Mouse (Mus musculus): ENCODE results near the gene Gm6871.
"Not testable (repeated sequence)": the region's sequence is repeated elsewhere in the genome, so short reads cannot be mapped to it uniquely, and the experiment has no call there.

Gm6871 gene

GRCm38 (mm10) chr7:41573562-41573961 lies at the start of gene Gm6871:
TSS of gene Gm6871 (minus strand) at chr7:41573662.
- DNase-seq (ENCODE audit: low read depth in 1 of 2, low spot score in 2 of 2): not testable (repeated sequence)

GRCm38 (mm10) chr7:41616241-41616640 lies 42.8 kb upstream of the Gm6871 start:
- not testable (repeated sequence) for DNase-seq (ENCODE audit: low read depth in 1 of 2, low spot score in 2 of 2)

DNA sequence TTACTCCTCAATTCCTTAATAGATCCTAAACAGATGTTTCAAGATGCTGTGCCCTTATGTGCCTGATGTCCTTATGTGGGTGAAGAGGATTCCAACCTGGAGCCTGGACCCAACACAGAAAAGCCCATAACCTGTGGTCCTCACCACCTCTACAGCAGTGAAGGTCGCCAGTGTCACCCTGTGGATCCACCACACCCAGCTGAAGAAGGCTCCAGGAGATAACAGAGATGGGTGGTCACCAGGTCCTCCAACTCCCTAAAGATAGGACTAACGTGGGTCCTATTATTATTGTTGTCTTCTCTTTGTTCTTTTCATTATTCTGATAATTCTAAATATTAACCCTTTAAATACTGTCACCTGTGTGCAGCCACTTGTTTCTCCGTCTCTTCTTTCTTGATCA lies 38.2 kb upstream of the Gm6871 start:
- no peak for DNase-seq (ENCODE audit: low read depth in 1 of 2, low spot score in 2 of 2)

DNA sequence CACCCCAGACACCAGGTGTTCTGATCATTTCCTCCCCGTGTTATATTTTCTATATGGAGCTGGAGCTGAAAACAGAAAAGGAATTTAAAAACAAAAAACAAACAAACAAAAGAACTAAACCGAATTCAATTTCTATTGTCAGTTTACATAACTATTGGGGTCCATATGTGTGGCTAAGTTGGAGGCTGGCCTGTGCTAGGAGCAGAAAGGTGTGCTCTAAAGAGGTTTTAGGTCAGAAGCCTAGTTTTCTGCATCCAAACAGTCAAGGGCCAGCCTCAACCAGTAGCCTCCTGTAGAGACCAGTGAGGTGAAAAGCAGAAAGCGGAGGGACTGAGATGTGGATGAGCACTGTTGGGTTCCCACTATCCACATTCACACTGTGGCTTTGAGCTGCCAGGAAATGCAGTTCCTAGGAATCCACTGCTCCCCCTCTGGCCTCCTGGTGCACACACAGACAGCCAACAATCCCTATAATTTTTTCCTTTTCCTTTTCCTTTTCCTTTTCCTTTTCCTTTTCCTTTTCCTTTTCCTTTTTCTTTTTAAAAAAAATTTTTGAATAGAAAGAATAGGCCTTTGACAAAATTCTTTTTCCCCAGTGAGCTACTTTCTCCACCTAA lies 26.6 kb upstream of the Gm6871 start:
- no peak for DNase-seq (ENCODE audit: low read depth in 1 of 2, low spot score in 2 of 2)

GRCm38 (mm10) chr7:41599034-41599813 lies 25.8 kb upstream of the Gm6871 start, which contains the start of gene 2610021A01Rik:
TSS of gene 2610021A01Rik (plus strand) at chr7:41599230.
- DNase-seq (ENCODE audit: low read depth in 1 of 2, low spot score in 2 of 2): peak; percentile 62 to 85

- DNase-seq (ENCODE audit: low read depth in 1 of 2, low spot score in 2 of 2): no peak
These were observed 25.2 kb upstream of the Gm6871 start for GRCm38 (mm10) chr7:41598615-41599014.

- not testable (repeated sequence) for DNase-seq (ENCODE audit: low read depth in 1 of 2, low spot score in 2 of 2)
These were observed 14.4 kb upstream of the Gm6871 start for GRCm38 (mm10) chr7:41587831-41588230.

DNA sequence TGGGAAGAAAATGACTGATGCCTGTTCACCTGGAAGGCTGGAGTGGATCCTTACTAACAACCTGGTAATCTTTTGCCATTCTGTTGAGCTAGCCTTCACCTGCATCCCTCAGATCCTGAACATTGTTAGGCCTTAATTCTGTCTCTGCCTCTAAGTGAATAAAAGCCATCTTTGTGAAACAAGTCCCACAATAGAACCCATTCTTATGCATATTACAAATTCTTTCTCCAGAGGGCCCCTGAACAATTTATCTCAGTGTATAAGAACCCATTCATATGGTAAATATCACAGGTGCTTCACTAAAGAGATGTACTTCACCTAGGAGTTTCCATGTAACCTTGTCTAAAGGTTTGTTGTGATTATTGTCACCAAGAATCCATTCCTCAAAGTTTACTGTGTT lies 8.6 kb upstream of the Gm6871 start:
- DNase-seq (ENCODE audit: low read depth in 1 of 2, low spot score in 2 of 2): no peak

GRCm38 (mm10) chr7:41577956-41578355 lies 4.5 kb upstream of the Gm6871 start:
- no peak for DNase-seq (ENCODE audit: low read depth in 1 of 2, low spot score in 2 of 2)

DNA sequence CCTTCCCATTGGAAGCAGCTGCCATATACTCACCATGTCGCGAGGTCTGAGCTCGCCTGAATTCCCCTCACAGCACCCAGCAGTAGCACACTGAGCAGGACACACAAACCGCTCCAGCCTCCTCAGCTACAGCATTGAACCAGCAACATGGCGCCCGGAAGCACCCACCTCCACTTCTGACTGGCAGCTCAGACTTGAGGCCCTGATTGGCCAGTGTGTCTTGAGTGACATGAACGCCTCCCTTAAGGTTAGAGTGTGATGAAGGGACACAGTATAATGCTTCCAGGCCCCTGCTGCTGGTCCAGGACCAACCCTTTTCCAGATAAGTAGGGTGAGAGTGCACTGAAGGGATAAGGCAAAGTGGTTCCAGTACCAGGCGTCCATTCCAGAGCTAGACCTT lies 12.8 kb downstream of the Gm6871 start:
- no peak for DNase-seq (ENCODE audit: low read depth in 1 of 2, low spot score in 2 of 2)

DNA sequence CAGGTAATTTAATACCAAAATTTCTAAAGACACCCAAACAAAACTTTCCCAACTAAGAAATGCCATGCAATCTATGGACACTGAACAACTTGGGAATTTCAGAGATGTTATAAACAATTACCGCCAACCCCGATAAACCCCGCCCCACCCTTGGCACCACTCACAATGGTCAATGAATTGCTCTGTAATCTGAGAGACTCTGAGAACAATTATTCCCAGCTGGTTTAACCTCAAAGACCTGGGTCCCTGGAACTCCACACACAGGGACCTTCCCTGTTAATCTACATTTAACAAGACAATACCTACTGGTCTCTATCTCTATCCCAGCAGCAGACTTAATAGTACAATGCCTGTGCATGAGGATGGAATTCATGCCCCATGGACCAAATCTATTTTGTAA lies 60.8 kb downstream of the Gm6871 start:
- no peak for DNase-seq (ENCODE audit: low read depth in 1 of 2, low spot score in 2 of 2)

DNA sequence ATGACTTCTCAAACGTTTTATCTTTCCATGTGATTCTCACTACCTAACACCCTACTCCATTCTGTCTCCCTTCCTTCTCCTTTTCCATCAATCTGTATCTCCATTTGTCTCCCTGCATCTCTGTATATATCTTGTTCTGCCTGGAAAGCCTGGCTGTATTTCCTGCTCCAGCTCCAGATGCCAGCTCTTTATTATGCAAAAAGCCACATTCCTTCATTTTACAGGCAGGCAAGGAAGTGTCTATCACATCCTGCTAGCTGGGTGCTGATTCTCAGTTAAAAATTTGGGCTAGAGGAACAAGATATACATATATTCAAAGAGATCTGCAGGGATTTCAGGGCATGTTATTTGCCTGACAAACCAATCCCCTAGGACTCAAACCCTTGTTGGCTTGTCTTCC lies 61.3 kb downstream of the Gm6871 start:
- no peak for DNase-seq (ENCODE audit: low read depth in 1 of 2, low spot score in 2 of 2)

DNA sequence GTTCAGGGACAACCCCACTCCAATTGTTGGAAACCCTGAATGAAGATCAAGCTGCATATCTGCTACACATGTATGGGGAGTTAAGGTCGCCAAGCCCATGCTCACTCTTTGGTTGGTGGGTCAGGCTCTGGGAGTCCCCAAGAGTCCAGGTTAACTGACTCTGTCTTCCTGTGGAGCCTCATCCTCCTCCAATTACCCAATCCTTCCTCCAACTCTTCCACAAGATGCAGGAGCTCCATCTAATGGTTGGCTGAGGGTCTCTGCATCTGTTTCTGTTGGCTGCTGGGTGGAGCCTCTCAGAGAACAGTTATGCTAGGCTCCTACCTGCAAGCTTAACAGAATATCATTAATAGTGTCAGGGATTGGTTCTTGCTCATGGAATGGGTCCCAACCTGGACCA lies 71.1 kb downstream of the Gm6871 start:
- no peak for DNase-seq (ENCODE audit: low read depth in 1 of 2, low spot score in 2 of 2)

DNA sequence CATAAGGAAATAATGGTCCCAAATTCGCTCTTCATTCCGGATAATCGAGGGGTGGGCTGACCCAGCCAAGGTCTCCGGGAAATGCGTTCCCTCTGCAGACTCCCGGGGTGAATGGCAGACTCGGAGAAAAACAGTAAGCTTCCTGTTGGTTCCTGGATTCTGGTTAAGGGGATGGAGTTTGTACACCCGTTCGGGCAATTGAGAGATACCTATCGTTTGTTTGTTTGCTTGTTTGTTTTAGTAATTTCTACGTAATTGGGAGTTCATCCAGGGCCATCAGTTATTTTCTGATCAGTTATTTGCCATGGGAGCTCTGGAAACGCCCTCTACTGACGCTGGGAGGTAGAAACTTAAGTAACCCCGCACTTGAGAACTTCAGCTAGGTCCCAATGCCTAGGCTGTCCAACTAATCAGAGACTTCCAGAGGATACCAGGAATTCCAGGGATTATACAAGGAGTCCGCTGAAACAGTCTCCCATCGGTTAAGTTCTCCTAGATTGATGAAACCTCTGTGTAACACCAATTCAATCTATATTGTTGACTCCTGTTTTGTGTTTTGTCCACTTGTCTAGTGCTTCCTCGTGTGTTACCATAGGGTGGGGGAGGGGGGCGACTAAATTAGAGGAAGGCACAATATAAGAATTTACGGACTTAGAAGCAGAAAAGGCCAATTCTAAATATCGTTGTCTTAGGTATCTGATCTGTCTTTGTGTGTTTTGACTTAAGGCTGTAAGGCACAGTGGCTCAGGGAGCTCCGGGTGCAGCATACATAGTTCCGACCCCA lies 73.1 kb downstream of the Gm6871 start:
- DNase-seq (ENCODE audit: low read depth in 1 of 2, low spot score in 2 of 2): peak in 1 of 2 experiments; percentile 53

DNA sequence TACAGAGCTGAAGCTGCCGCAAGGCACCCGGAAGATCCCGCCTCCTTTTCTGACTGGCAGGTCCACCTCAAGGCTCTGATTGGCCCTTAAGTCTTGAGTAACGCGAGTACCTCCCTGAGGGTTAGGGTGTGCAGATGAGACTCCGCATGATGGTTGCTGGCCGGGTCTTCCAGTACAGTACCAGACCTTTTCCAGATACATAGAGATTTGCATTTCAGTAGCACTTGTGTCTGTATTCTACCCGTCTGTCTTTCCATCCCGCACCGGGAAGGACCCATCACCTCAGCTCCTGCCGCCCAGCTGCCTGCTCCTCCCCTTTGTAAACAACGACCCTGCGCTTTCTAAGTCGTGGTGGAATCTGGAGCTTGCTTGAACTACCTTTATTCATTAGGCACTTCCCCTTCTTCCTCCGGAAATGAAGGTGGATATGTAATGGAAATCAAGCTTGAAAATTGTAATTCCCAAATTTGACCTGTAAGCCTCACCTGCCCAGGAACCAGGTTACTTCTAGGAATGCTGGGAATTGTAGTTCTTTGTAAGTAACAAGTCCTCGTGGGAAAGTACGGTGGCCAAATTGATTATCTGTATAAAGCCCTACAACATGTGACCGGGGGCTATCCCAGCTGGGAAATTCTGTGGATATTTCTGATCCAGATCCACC lies 73.9 kb downstream of the Gm6871 start, which contains the start of the genes Gm20449 and AW146154:
Gene Gm20449 (minus strand): TSS at position 29 of the 661 bp plus-strand sequence.
Gene AW146154 (minus strand): TSS at position 502 of the 661 bp plus-strand sequence.
- DNase-seq (ENCODE audit: low read depth in 1 of 2, low spot score in 2 of 2): peak; percentile 82 to 93

- not testable (repeated sequence) for DNase-seq (ENCODE audit: low read depth in 1 of 2, low spot score in 2 of 2)
These were observed 74.5 kb downstream of the Gm6871 start for GRCm38 (mm10) chr7:41499018-41499388.

DNA sequence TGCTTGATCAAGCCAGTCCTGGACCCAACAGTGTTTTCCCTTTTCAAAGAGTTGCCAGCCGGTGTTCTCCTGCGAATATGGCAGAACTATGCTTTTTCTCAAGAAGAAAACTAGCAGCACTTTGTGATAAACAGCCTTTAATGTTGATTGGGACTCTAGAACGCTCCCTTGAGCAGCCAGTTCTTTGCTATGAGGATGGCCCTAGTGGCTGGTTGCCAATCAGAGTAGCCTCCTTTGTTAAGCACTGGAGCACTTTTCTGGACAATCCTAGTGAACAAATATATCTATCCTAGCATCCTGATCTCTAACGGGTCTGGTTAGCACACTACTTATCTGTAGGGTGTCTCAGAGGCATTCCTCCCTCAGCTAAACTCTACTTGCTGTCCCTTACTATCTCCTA lies 75.0 kb downstream of the Gm6871 start:
- DNase-seq (ENCODE audit: low read depth in 1 of 2, low spot score in 2 of 2): not testable (repeated sequence)

- no peak for DNase-seq (ENCODE audit: low read depth in 1 of 2, low spot score in 2 of 2)
These were observed 75.6 kb downstream of the Gm6871 start for GRCm38 (mm10) chr7:41497871-41498270.

Measured in monocyte, adult 2 months (primary cell).